Comparison of ENCODE assay signal across 22 mouse cellular contexts in the genomic region with DNA sequence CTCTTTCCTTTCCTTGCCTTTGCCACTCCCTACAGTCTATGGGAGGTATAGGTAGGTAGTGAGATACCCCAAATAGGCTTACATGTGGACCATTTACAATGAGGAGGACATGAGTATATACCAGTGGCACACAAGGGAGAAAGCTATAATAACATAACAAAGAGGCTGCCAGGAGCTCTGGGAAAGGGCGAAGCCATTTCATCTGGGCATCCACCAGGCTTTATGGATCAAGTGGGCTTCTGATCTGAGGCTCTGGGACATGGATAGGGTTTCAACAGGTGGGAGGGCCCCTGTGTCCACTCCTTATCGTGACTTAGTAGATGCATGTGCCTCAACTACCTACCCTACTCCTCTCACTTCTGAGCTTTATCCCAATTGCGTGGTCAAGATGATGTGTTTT.
DNase-seq lines count a peak whose midpoint lies in the region; ATAC-seq lines count a peak whose summit lies in the region.
"Had no signal": no experiment of that assay in that cellular context is flagged by ENCODE, and none has a peak within 500 bp of the region (broad histone marks: within the 10 kb centered on the region; RNA-seq: fewer than 3 reads in every experiment).

No protein-coding gene starts in this region.

- no peak overlapping the region for H3K9ac ChIP-seq in heart, embryonic 12.5 days
- no peak overlapping the region for H3K9ac ChIP-seq in liver, embryonic 12.5 days
- H3K9ac ChIP-seq: embryonic facial prominence, embryonic 13.5 days; embryonic facial prominence, embryonic 15.5 days; forebrain, embryonic 12.5 days had no signal

- no peak overlapping the region for H3K4me2 ChIP-seq in heart, embryonic 12.5 days
- 0 out of 2 replicates have a peak overlapping the region, but pooled peaks have one; percentile 14 for H3K4me2 ChIP-seq in liver, embryonic 12.5 days
- H3K4me2 ChIP-seq: embryonic facial prominence, embryonic 13.5 days; embryonic facial prominence, embryonic 15.5 days; forebrain, embryonic 12.5 days had no signal

- no peaks in the 10 kb centered on the region for H3K9me3 ChIP-seq in heart, embryonic 10.5 days
- H3K9me3 ChIP-seq in heart, embryonic 12.5 days (replicated peaks): no peaks in the 10 kb centered on the region
- H3K9me3 ChIP-seq in liver, embryonic 12.5 days (replicated peaks): no peaks in the 10 kb centered on the region
- H3K9me3 ChIP-seq: embryonic facial prominence, embryonic 13.5 days; embryonic facial prominence, embryonic 15.5 days; forebrain, embryonic 10.5 days; forebrain, embryonic 12.5 days had no signal

- H3K27me3 ChIP-seq in heart, embryonic 10.5 days (ENCODE audit: insufficient read depth, poor library complexity, severe bottlenecking): no peaks in the 10 kb centered on the region
- no peaks in the 10 kb centered on the region for H3K27me3 ChIP-seq in heart, embryonic 12.5 days (replicated peaks)
- no peaks in the 10 kb centered on the region for H3K27me3 ChIP-seq in liver, embryonic 12.5 days (replicated peaks)
- H3K27me3 ChIP-seq: embryonic facial prominence, embryonic 13.5 days; embryonic facial prominence, embryonic 15.5 days; forebrain, embryonic 12.5 days had no signal

- peak overlapping the region; percentile 52; the same call in 1 of the 2 replicates for H3K27ac ChIP-seq in heart, embryonic 10.5 days
- H3K27ac ChIP-seq in heart, embryonic 12.5 days (ENCODE audit: poor library complexity, severe bottlenecking): no peak overlapping the region
- no peak overlapping the region for H3K27ac ChIP-seq in liver, embryonic 12.5 days
- H3K27ac ChIP-seq: embryonic facial prominence, embryonic 13.5 days; embryonic facial prominence, embryonic 15.5 days; forebrain, embryonic 10.5 days; forebrain, embryonic 12.5 days had no signal

- 79% methylated on average over 3 of the region's 3 CpGs for WGBS in heart, embryonic 10.5 days
- WGBS in heart, embryonic 12.5 days: 80% methylated on average over 3 of the region's 3 CpGs
- 63% methylated on average over 3 of the region's 3 CpGs for WGBS in liver, embryonic 12.5 days (ENCODE audit: insufficient replicate concordance)

- peak; percentile 64 for DNase-seq in heart, embryonic 10.5 days (ENCODE audit: low spot score)
- no peak for DNase-seq in heart, postnatal 10 days
- no peak for DNase-seq in heart, adult 8-10 months (ENCODE audit: low spot score)
- no peak for DNase-seq in liver
- DNase-seq: adrenal gland, adult 2 months; adrenal gland, postnatal 10 days; adrenal gland, postnatal 25 days; cerebellum, adult 11 months; cerebellum, adult 18-20 months; cerebellum, adult 8-10 months; cerebellum, adult 9-11 months; cerebellum, postnatal 14 days; cerebellum, postnatal 36 days; embryo, embryonic 11 days had no signal

- H3K4me1 ChIP-seq in heart, embryonic 10.5 days: no peaks in the 10 kb centered on the region
- no peaks in the 10 kb centered on the region for H3K4me1 ChIP-seq in heart, embryonic 12.5 days (replicated peaks)
- no peaks in the 10 kb centered on the region for H3K4me1 ChIP-seq in liver, embryonic 12.5 days
- H3K4me1 ChIP-seq: embryonic facial prominence, embryonic 13.5 days; embryonic facial prominence, embryonic 15.5 days; forebrain, embryonic 10.5 days; forebrain, embryonic 12.5 days had no signal

- intact Hi-C loops in heart, postnatal 10 days (cut with DNase I): no loop called here

- no peaks in the 10 kb centered on the region for H3K36me3 ChIP-seq in heart, embryonic 10.5 days
- H3K36me3 ChIP-seq in heart, embryonic 12.5 days: no peaks in the 10 kb centered on the region
- no peaks in the 10 kb centered on the region for H3K36me3 ChIP-seq in liver, embryonic 12.5 days
- H3K36me3 ChIP-seq: embryonic facial prominence, embryonic 13.5 days; embryonic facial prominence, embryonic 15.5 days; forebrain, embryonic 10.5 days; forebrain, embryonic 12.5 days had no signal

- no peak; the same call in 1 of the 2 replicates for ATAC-seq in heart, embryonic 12.5 days (ENCODE audit: insufficient number of reproducible peaks, low FRiP score)
- no peak for ATAC-seq in liver, embryonic 12.5 days
- ATAC-seq: forebrain, embryonic 14.5 days had no signal

- peak overlapping the region; percentile 22; the same call in 1 of the 2 replicates for H3K4me3 ChIP-seq in heart, embryonic 10.5 days
- peak overlapping the region; percentile 2; the same call in 1 of the 2 replicates for H3K4me3 ChIP-seq in heart, embryonic 12.5 days
- peak overlapping the region; percentile 11; the same call in 1 of the 2 replicates for H3K4me3 ChIP-seq in liver, embryonic 12.5 days
- H3K4me3 ChIP-seq: embryonic facial prominence, embryonic 13.5 days; embryonic facial prominence, embryonic 15.5 days; erythroblast, embryonic 14.5 days; forebrain, embryonic 10.5 days; forebrain, embryonic 12.5 days had no signal
